Comparison of ENCODE assay signal across 9 mouse cellular contexts in genomic region chr8:87218956-87219482, GRCm38 (mm10).
DNase-seq lines count a peak whose midpoint lies in the region; ATAC-seq and TF ChIP-seq lines count a peak whose summit lies in the region.
"Had no signal": no experiment of that assay in that cellular context is flagged by ENCODE, and none has a peak within 500 bp of the region (broad histone marks: within the 10 kb centered on the region; RNA-seq: fewer than 3 reads in every experiment).

No protein-coding gene starts in this region.

- no peaks in the 10 kb centered on the region for H3K27me3 ChIP-seq in liver, adult 2 months (ENCODE audit: control insufficient read depth, insufficient read depth, low read length)

- H3K36me3 ChIP-seq in liver, adult 2 months (ENCODE audit: control insufficient read depth, insufficient read depth, low read length), result no peaks in the 10 kb centered on the region
- H3K36me3 ChIP-seq: embryonic facial prominence, embryonic 13.5 days; stomach, embryonic 15.5 days had no signal

- no peak for ATAC-seq in monocyte, adult 5-6 weeks (replicated peaks; ENCODE audit: insufficient number of reproducible peaks, low FRiP score, low TSS enrichment, poor library complexity, severe bottlenecking)

- H3K4me1 ChIP-seq in liver, adult 2 months (ENCODE audit: control insufficient read depth, insufficient read depth, low read length), result no peaks in the 10 kb centered on the region
- H3K4me1 ChIP-seq: stomach, embryonic 15.5 days had no signal

- 19% methylated on average over 6 of the region's 6 CpGs for WGBS in liver, adult 2 months

- peak; percentile 76 for TF ChIP-seq CTCF in liver, adult 2 months (IDR thresholded peaks at IDR 0.05; ENCODE audit: low read depth, low read length)

- DNase-seq in liver, adult 2 months (ENCODE audit: extremely low read depth, low read depth, low spot score), result no peak
- DNase-seq in liver, result no peak
- DNase-seq in adrenal gland, postnatal 25 days, result peak; percentile 21
- DNase-seq in cerebellum, adult 9-11 months, result peak; percentile 86
- peak; percentile 9 to 64 for DNase-seq in kidney, postnatal 36 days
- DNase-seq in layer of hippocampus, adult 8-10 months (ENCODE audit: low spot score in 2 of 2), result no peak

- H3K9ac ChIP-seq in liver, adult 2 months (ENCODE audit: low read depth, low read length), result no peak overlapping the region
- H3K9ac ChIP-seq: embryonic facial prominence, embryonic 13.5 days; stomach, embryonic 15.5 days had no signal

- no peaks in the 10 kb centered on the region for H3K79me2 ChIP-seq in liver, adult 2 months (ENCODE audit: control insufficient read depth, insufficient read depth, low read length)

- no peak overlapping the region for H3K27ac ChIP-seq in liver, adult 2 months (replicated peaks; ENCODE audit: insufficient read depth, low read depth, low read length)
- H3K27ac ChIP-seq: embryonic facial prominence, embryonic 13.5 days; stomach, embryonic 15.5 days had no signal

- TF ChIP-seq POLR2A in liver, adult 2 months (IDR thresholded peaks at IDR 0.05; ENCODE audit: extremely low read depth, insufficient read depth, low read length), result no peak

- H3K4me3 ChIP-seq in liver, adult 2 months (ENCODE audit: insufficient read depth, low read depth, low read length), result no peak overlapping the region
- H3K4me3 ChIP-seq: embryonic facial prominence, embryonic 13.5 days; stomach, embryonic 15.5 days had no signal

Comparison
In these comparisons a context has a peak if more than half of its experiments do, and no peak if none do; other contexts are left out.
1. DNase-seq: peak in adrenal gland, postnatal 25 days (single experiment), cerebellum, adult 9-11 months (single experiment) and kidney, postnatal 36 days (2 of 2); none in liver, adult 2 months (single experiment), liver (single experiment) and layer of hippocampus, adult 8-10 months (0 of 2).